Mouse (Mus musculus) megakaryocyte, embryonic 14.5 days (primary cell): ENCODE results near the gene Krt36.

Experiments
- FLI1 ChIP-seq: IDR thresholded peaks from 2 replicates; pipeline ENCODE4 v1.6.1; 2012; ENCODE audit warnings: low read length, inconsistent platforms, mixed read lengths
- GATA1 ChIP-seq: IDR thresholded peaks from 3 replicates; pipeline ENCODE4 v1.6.1; 2012; ENCODE audit warnings: mixed read lengths, low read length, inconsistent platforms, borderline replicate concordance

DNA sequence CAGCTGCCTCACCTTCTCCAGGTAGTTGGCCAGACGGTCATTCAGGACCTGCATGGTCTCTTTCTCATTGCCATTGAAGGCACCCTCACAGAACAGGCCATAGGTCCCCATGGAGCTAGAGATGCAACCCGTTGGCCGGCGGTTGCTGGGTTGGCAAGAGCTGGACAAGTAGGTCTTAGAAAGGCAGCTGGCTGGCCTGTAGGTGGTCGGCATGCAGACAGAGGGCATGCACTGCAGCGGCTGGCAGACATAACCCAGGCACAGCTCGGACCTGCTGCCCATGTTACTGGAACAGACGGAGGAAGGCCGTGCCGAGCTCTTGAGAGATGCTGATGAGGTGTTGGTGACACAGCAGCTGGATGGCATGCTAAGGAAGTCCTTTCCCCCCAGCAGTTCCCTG lies 17.6 kb downstream of the Krt36 start, which contains the start of gene Krt32:
- TF ChIP-seq GATA1 (no peak), FLI1 (no peak)
